Mouse (Mus musculus): Measurements from ENCODE around the gene Srrm2.

GRCm38 (mm10) chr17:23823018-23823417, 32.7 kb downstream of the Srrm2 start:
- no peak for TF ChIP-seq CTCF (IDR thresholded peaks at IDR 0.05; ENCODE audit: low read depth)
- no peak for TF ChIP-seq EP300 (IDR thresholded peaks at IDR 0.05; ENCODE audit: low read depth)

Data from liver, embryonic 14.5 days (tissue).